16 mouse cellular contexts compared by ENCODE assay signal in the genomic region with DNA sequence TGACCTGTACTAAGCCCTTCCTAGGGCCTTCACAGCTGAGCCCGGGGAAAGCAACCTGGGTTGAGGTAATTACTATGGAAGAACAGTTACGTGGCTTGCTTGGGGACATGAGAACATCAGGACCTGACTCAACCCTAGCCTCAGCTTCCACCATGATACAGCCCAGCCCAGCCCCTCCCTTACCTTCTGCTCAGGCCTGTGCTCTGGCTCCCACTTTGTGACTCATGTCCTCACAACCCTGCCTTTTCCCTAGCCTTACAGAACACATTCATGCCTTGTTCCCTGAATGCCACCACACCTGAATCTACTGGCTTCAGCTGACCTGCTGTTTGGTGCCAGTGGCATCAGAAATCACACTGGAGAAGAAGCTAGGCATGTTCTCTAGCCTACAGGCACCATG. TPM values are rescaled to one million over a fixed set of nuclear protein-coding genes. Genes with fewer than 3 reads are reported as not detected.
DNase-seq lines count a peak whose midpoint lies in the region; ATAC-seq and TF ChIP-seq lines count a peak whose summit lies in the region.
"Had no signal": no experiment of that assay in that cellular context is flagged by ENCODE, and none has a peak within 500 bp of the region (broad histone marks: within the 10 kb centered on the region; RNA-seq: fewer than 3 reads in every experiment).

No protein-coding gene starts in this region.

- peak overlapping the region; percentile 47; the same call in 1 of the 2 replicates for H3K4me2 ChIP-seq in heart, embryonic 14.5 days (ENCODE audit: low read length)
- no peak overlapping the region for H3K4me2 ChIP-seq in hindbrain, embryonic 16.5 days (ENCODE audit: low read length)
- H3K4me2 ChIP-seq in stomach, embryonic 15.5 days, result no peak overlapping the region
- H3K4me2 ChIP-seq: liver, embryonic 13.5 days had no signal

- H3K27me3 ChIP-seq in heart, embryonic 14.5 days (ENCODE audit: control insufficient read depth, insufficient read depth, low read length), result no peaks in the 10 kb centered on the region
- no peaks in the 10 kb centered on the region for H3K27me3 ChIP-seq in liver, adult 2 months (ENCODE audit: control insufficient read depth, insufficient read depth, low read length)
- H3K27me3 ChIP-seq in hindbrain, embryonic 16.5 days (replicated peaks; ENCODE audit: control insufficient read depth, insufficient read depth, low read length), result no peaks in the 10 kb centered on the region
- no peaks in the 10 kb centered on the region for H3K27me3 ChIP-seq in stomach, embryonic 15.5 days (replicated peaks)

- H3K9me3 ChIP-seq in heart, embryonic 14.5 days (ENCODE audit: control insufficient read depth, low read length), result no peaks in the 10 kb centered on the region
- H3K9me3 ChIP-seq in hindbrain, embryonic 16.5 days (ENCODE audit: control insufficient read depth, low read length), result no peaks in the 10 kb centered on the region
- H3K9me3 ChIP-seq in stomach, embryonic 15.5 days, result no peaks in the 10 kb centered on the region
- H3K9me3 ChIP-seq: liver, embryonic 13.5 days; midbrain, embryonic 10.5 days had no signal

- H3K9ac ChIP-seq in heart, embryonic 14.5 days (ENCODE audit: low read length), result peak overlapping the region; percentile 44; the same call in 1 of the 2 replicates
- peak overlapping the region; percentile 25 for H3K9ac ChIP-seq in liver, adult 2 months (ENCODE audit: low read depth, low read length)
- H3K9ac ChIP-seq in hindbrain, embryonic 16.5 days (ENCODE audit: low read depth, low read length), result no peak overlapping the region
- H3K9ac ChIP-seq in stomach, embryonic 15.5 days, result no peak overlapping the region
- H3K9ac ChIP-seq: liver, embryonic 13.5 days had no signal

- no peak for TF ChIP-seq POLR2A in liver, adult 2 months (IDR thresholded peaks at IDR 0.05; ENCODE audit: extremely low read depth, insufficient read depth, low read length)

- peak overlapping the region in 1 of 2 experiments; percentile 71; a peak in 2 of 4 replicates for H3K27ac ChIP-seq in heart, embryonic 14.5 days (replicated peaks in 1 of 2; ENCODE audit: control insufficient read depth in 1 of 2, insufficient read depth in 1 of 2, low read depth in 2 of 2, low read length in 2 of 2)
- H3K27ac ChIP-seq in liver, adult 2 months (replicated peaks; ENCODE audit: insufficient read depth, low read depth, low read length), result peak overlapping the region; percentile 54
- peak overlapping the region; percentile 26; the same call in 1 of the 2 replicates for H3K27ac ChIP-seq in hindbrain, embryonic 16.5 days (ENCODE audit: low read depth, low read length)
- H3K27ac ChIP-seq in stomach, embryonic 15.5 days, result peak overlapping the region; percentile 69
- H3K27ac ChIP-seq: liver, embryonic 13.5 days; midbrain, embryonic 10.5 days had no signal

- intact Hi-C loops in heart, postnatal 10 days (cut with DNase I), result loop anchor here (2.0 to 5.0 kb wide), 4 partner anchors 86 to 254 kb away; partner anchors contain the start of gene Cfap20

- no peak for ATAC-seq in heart, embryonic 14.5 days (ENCODE audit: insufficient number of reproducible peaks, insufficient read depth, low FRiP score, low read depth)
- ATAC-seq in hindbrain, embryonic 16.5 days, result no peak
- ATAC-seq in stomach, embryonic 15.5 days (ENCODE audit: insufficient read depth, low FRiP score, low read depth), result no peak

- no peak for DNase-seq in heart, postnatal 10 days
- DNase-seq in liver, adult 2 months (ENCODE audit: extremely low read depth, low read depth, low spot score), result no peak
- DNase-seq in liver, result no peak
- DNase-seq in left cerebral cortex, adult 11 months (ENCODE audit: low spot score), result no peak
- DNase-seq: liver, embryonic 13.5 days; thymus, adult 18-20 months had no signal

- no peak overlapping the region for H3K4me3 ChIP-seq in heart, embryonic 14.5 days (ENCODE audit: control insufficient read depth in 1 of 2, insufficient read depth in 1 of 2, low read depth in 1 of 2, low read length in 2 of 2)
- H3K4me3 ChIP-seq in liver, adult 2 months (ENCODE audit: insufficient read depth, low read depth, low read length), result no peak overlapping the region
- no peak overlapping the region for H3K4me3 ChIP-seq in hindbrain, embryonic 16.5 days (ENCODE audit: low read length)
- H3K4me3 ChIP-seq in stomach, embryonic 15.5 days (replicated peaks), result no peak overlapping the region
- H3K4me3 ChIP-seq: erythroblast, embryonic 14.5 days; liver, embryonic 13.5 days; midbrain, embryonic 10.5 days had no signal

- peaks cover 24 to 35% of the 10 kb centered on the region in 2 experiments for H3K4me1 ChIP-seq in heart, embryonic 14.5 days (ENCODE audit: control insufficient read depth in 2 of 2, insufficient read depth in 2 of 2, low read length in 2 of 2)
- H3K4me1 ChIP-seq in liver, adult 2 months (ENCODE audit: control insufficient read depth, insufficient read depth, low read length), result peaks cover 18% of the 10 kb centered on the region
- H3K4me1 ChIP-seq in hindbrain, embryonic 16.5 days (ENCODE audit: control insufficient read depth, insufficient read depth, low read depth, low read length), result peaks cover 24% of the 10 kb centered on the region
- H3K4me1 ChIP-seq in stomach, embryonic 15.5 days, result peaks cover 32% of the 10 kb centered on the region; the same call in 1 of the 2 replicates

- peaks cover 33% of the 10 kb centered on the region for H3K36me3 ChIP-seq in heart, embryonic 14.5 days (ENCODE audit: control insufficient read depth, insufficient read depth, low read length)
- H3K36me3 ChIP-seq in liver, adult 2 months (ENCODE audit: control insufficient read depth, insufficient read depth, low read length), result no peaks in the 10 kb centered on the region
- H3K36me3 ChIP-seq in hindbrain, embryonic 16.5 days (ENCODE audit: control insufficient read depth, insufficient read depth, low read length), result peaks cover 7% of the 10 kb centered on the region
- peaks cover 5% of the 10 kb centered on the region for H3K36me3 ChIP-seq in stomach, embryonic 15.5 days

- no peaks in the 10 kb centered on the region for H3K79me2 ChIP-seq in liver, adult 2 months (ENCODE audit: control insufficient read depth, insufficient read depth, low read length)

- WGBS in heart, embryonic 14.5 days, result 83% methylated on average over 2 of the region's 2 CpGs
- WGBS in liver, adult 2 months, result 83% methylated on average over 2 of the region's 2 CpGs
- WGBS in hindbrain, embryonic 16.5 days, result 91% methylated on average over 2 of the region's 2 CpGs
- 86% methylated on average over 2 of the region's 2 CpGs for WGBS in stomach, embryonic 15.5 days

- TF ChIP-seq CTCF in liver, adult 2 months (IDR thresholded peaks at IDR 0.05; ENCODE audit: low read depth, low read length), result no peak

RNA-seq across cellular contexts. Expression of gene Mmp15, which starts 3.7 kb away (rescaled TPM):
- polyA plus RNA-seq in heart, embryonic 14.5 days (2014; fragmentation: Nextera tagmentation; extraction: Ambion mirVana), result 49.7 and 58.5 TPM in 2 replicates
- 100 to 1,000 TPM; 113 to 155 TPM for total RNA-seq in heart, postnatal 10 days (2021)
- 6.5 and 7.2 TPM in 2 replicates for total RNA-seq in liver, adult 2 months (2014; rRNA removed)
- 15.1 and 16.5 TPM in 2 replicates for polyA plus RNA-seq in liver, adult 2 months (2012; rRNA removed)
- 15.7 and 18.4 TPM in 2 replicates for polyA plus RNA-seq in hindbrain, embryonic 16.5 days (2015; fragmentation: Nextera tagmentation; extraction: Ambion mirVana)
- 17.0 and 20.0 TPM in 2 replicates for polyA plus RNA-seq in stomach, embryonic 15.5 days (2015; fragmentation: Nextera tagmentation; extraction: Ambion mirVana)
- total RNA-seq: MEL had no signal

RNA-seq across cellular contexts. Expression of gene Usb1, which starts 16.3 kb away (rescaled TPM):
- polyA plus RNA-seq in heart, embryonic 14.5 days (2014; fragmentation: Nextera tagmentation; extraction: Ambion mirVana), result 24.9 and 26.1 TPM in 2 replicates
- total RNA-seq in heart, postnatal 10 days (2021), result 10 to 100 TPM; 17.2 to 23.9 TPM
- total RNA-seq in liver, adult 2 months (2014; rRNA removed), result 6.7 and 7.9 TPM in 2 replicates
- polyA plus RNA-seq in liver, adult 2 months (2012; rRNA removed), result 16.2 and 20.0 TPM in 2 replicates
- 35.7 and 39.8 TPM in 2 replicates for polyA plus RNA-seq in hindbrain, embryonic 16.5 days (2015; fragmentation: Nextera tagmentation; extraction: Ambion mirVana)
- polyA plus RNA-seq in stomach, embryonic 15.5 days (2015; fragmentation: Nextera tagmentation; extraction: Ambion mirVana), result 36.1 and 38.5 TPM in 2 replicates

RNA-seq across cellular contexts. Expression of gene Zfp319, which starts 16.6 kb away (rescaled TPM):
- 5.2 and 5.3 TPM in 2 replicates for polyA plus RNA-seq in heart, embryonic 14.5 days (2014; fragmentation: Nextera tagmentation; extraction: Ambion mirVana)
- total RNA-seq in heart, postnatal 10 days (2021), result 10 to 100 TPM; 12.2 to 13.9 TPM
- 1.2 and 1.8 TPM in 2 replicates for total RNA-seq in liver, adult 2 months (2014; rRNA removed)
- 2.5 and 3.2 TPM in 2 replicates for polyA plus RNA-seq in liver, adult 2 months (2012; rRNA removed)
- 12.1 and 15.8 TPM in 2 replicates for polyA plus RNA-seq in hindbrain, embryonic 16.5 days (2015; fragmentation: Nextera tagmentation; extraction: Ambion mirVana)
- polyA plus RNA-seq in stomach, embryonic 15.5 days (2015; fragmentation: Nextera tagmentation; extraction: Ambion mirVana), result 6.2 and 7.2 TPM in 2 replicates

RNA-seq across cellular contexts. Expression of gene Tepp, which starts 38.0 kb away (rescaled TPM):
- 0.40 TPM in 1 of 2 replicates, not detected in the other for polyA plus RNA-seq in heart, embryonic 14.5 days (2014; fragmentation: Nextera tagmentation; extraction: Ambion mirVana)
- not detected for total RNA-seq in heart, postnatal 10 days (2021)
- not detected in 2 replicates for total RNA-seq in liver, adult 2 months (2014; rRNA removed)
- not detected in 2 replicates for polyA plus RNA-seq in liver, adult 2 months (2012; rRNA removed)
- 3.5 and 6.6 TPM in 2 replicates for polyA plus RNA-seq in hindbrain, embryonic 16.5 days (2015; fragmentation: Nextera tagmentation; extraction: Ambion mirVana)
- 0.23 and 0.48 TPM in 2 replicates for polyA plus RNA-seq in stomach, embryonic 15.5 days (2015; fragmentation: Nextera tagmentation; extraction: Ambion mirVana)
- total RNA-seq: gastrocnemius, adult 8-10 months; left cerebral cortex, postnatal 36 days; MEL had no signal
- polyA plus RNA-seq: CD4-positive, CD25-positive, alpha-beta regulatory T cell, adult 4 months; erythroblast, embryonic 14.5 days; heart, postnatal 0 days; liver, embryonic 13.5 days; midbrain, embryonic 10.5 days had no signal

RNA-seq across cellular contexts. Expression of gene Cngb1, which starts 42.0 kb away (rescaled TPM):
- polyA plus RNA-seq in heart, embryonic 14.5 days (2014; fragmentation: Nextera tagmentation; extraction: Ambion mirVana), result 0.71 and 1.00 TPM in 2 replicates
- total RNA-seq in heart, postnatal 10 days (2021), result 1 to 10 TPM; 1.5 to 3.2 TPM
- total RNA-seq in liver, adult 2 months (2014; rRNA removed), result under 0.01 and 0.07 TPM in 2 replicates
- 0.39 TPM in 1 of 2 replicates, not detected in the other for polyA plus RNA-seq in liver, adult 2 months (2012; rRNA removed)
- 0.25 and 0.69 TPM in 2 replicates for polyA plus RNA-seq in hindbrain, embryonic 16.5 days (2015; fragmentation: Nextera tagmentation; extraction: Ambion mirVana)
- 0.59 and 1.1 TPM in 2 replicates for polyA plus RNA-seq in stomach, embryonic 15.5 days (2015; fragmentation: Nextera tagmentation; extraction: Ambion mirVana)
- total RNA-seq: MEL had no signal
- polyA plus RNA-seq: erythroblast, embryonic 14.5 days; liver, embryonic 13.5 days; midbrain, embryonic 10.5 days had no signal

Comparison
In these comparisons a context has a peak if more than half of its experiments do, and no peak if none do; other contexts are left out.
1. H3K9ac ChIP-seq: peak in heart, embryonic 14.5 days (single experiment) and liver, adult 2 months (single experiment); none in hindbrain, embryonic 16.5 days (single experiment) and stomach, embryonic 15.5 days (single experiment).